Mouse (Mus musculus): ENCODE results near the gene Arhgap30. TPM values are rescaled to one million over a fixed set of nuclear protein-coding genes. Genes with fewer than 3 reads are reported as not detected.

Arhgap30 gene
- polyA plus RNA-seq, 1 experiment from 2014 or later = 0.38 TPM

GRCm38 (mm10) chr1:171432158-171432557 is 43.4 kb downstream of the Arhgap30 start:
- Histone ChIP-seq H3K4me3 (ENCODE audit: low read depth, low read length) (no peak overlapping the region), H3K27ac (ENCODE audit: low read depth, low read length) (no peak overlapping the region), H3K9ac (ENCODE audit: low read length) (no peak overlapping the region), H3K27me3 (ENCODE audit: control insufficient read depth, insufficient read depth, low read length) (peaks cover 9% of the 10 kb centered on the region; the same call in 1 of the 2 replicates), H3K9me3 (ENCODE audit: control insufficient read depth, low read length) (no peaks in the 10 kb centered on the region), H3K4me1 (ENCODE audit: control insufficient read depth, insufficient read depth, low read length) (peaks cover 1% of the 10 kb centered on the region; the same call in 1 of the 2 replicates), H3K4me2 (no peak overlapping the region), H3K36me3 (ENCODE audit: control insufficient read depth, insufficient read depth, low read length) (no peaks in the 10 kb centered on the region)
- WGBS = 91% methylated on average over 5 of the region's 5 CpGs
- no peak for DNase-seq (ENCODE audit: low spot score, missing footprints)
- ATAC-seq (ENCODE audit: low FRiP score) = no peak

GRCm38 (mm10) chr1:171435288-171435814 is 46.6 kb downstream of the Arhgap30 start:
- no peak overlapping the region for H3K27ac ChIP-seq (ENCODE audit: low read depth, low read length)
- peaks cover 9% of the 10 kb centered on the region; the same call in 1 of the 2 replicates for H3K4me1 ChIP-seq (ENCODE audit: control insufficient read depth, insufficient read depth, low read length)
- H3K27me3 ChIP-seq (ENCODE audit: control insufficient read depth, insufficient read depth, low read length) = peaks cover 34% of the 10 kb centered on the region
- no peaks in the 10 kb centered on the region for H3K36me3 ChIP-seq (ENCODE audit: control insufficient read depth, insufficient read depth, low read length)
- H3K4me2 ChIP-seq = no peak overlapping the region
- H3K9ac ChIP-seq (ENCODE audit: low read length) = no peak overlapping the region
- no peak overlapping the region for H3K4me3 ChIP-seq (ENCODE audit: low read depth, low read length)
- no peak for ATAC-seq (ENCODE audit: low FRiP score)
- no peak for DNase-seq (ENCODE audit: low spot score, missing footprints)
- H3K9me3 ChIP-seq (ENCODE audit: control insufficient read depth, low read length) = no peaks in the 10 kb centered on the region
- 72% methylated on average over 7 of the region's 7 CpGs for WGBS

- ATAC-seq (ENCODE audit: low FRiP score) (no peak), DNase-seq (ENCODE audit: low spot score, missing footprints) (no peak)
- H3K4me1 ChIP-seq (ENCODE audit: control insufficient read depth, insufficient read depth, low read length) = peaks cover 9% of the 10 kb centered on the region; the same call in 1 of the 2 replicates
- no peak overlapping the region for H3K4me2 ChIP-seq
- no peak overlapping the region for H3K4me3 ChIP-seq (ENCODE audit: low read depth, low read length)
- 70% methylated on average over 1 of the region's 1 CpGs for WGBS
- no peak overlapping the region for H3K9ac ChIP-seq (ENCODE audit: low read length)
- H3K27me3 ChIP-seq (ENCODE audit: control insufficient read depth, insufficient read depth, low read length) = peaks cover 34% of the 10 kb centered on the region
- H3K36me3 ChIP-seq (ENCODE audit: control insufficient read depth, insufficient read depth, low read length) = no peaks in the 10 kb centered on the region
- no peaks in the 10 kb centered on the region for H3K9me3 ChIP-seq (ENCODE audit: control insufficient read depth, low read length)
- H3K27ac ChIP-seq (ENCODE audit: low read depth, low read length) = no peak overlapping the region
Observed at GRCm38 (mm10) chr1:171435974-171436373, 47.2 kb downstream of the Arhgap30 start.

DNA sequence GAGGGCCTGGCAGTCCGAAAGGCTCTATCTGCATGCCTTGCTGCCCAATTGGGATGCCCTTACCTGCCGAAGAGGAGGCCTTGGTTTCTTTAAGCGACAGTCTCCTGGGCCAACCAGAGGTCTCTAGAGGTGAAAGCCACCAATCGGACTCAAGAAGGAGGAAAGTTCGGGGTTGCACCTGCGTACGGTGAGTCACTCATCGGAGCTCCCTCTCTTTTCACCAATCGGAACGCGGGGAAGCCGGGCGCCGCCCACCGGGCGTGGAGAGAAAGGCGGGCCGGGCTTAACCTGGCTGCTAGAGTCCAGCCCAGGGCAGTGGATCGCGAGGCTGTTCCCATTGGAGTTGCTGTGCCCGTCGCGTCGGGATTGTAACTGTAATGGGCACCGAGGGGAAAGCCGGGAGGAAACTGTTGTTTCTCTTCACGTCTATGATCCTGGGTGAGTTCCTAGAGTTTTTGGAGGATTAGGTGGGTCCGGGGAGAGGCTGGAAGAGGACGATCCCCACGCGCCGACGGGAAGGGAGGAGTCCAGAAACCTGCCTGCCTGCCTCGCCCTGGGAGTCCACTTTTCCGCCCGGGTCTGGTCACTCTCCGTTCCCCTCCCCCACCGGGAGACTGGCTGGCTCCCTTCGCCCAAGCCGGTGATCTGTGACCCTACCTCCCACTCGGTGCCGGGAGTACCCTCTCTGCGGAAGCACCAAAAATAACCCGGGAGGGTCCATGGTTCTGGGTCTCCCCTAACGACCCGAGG is 48.7 kb downstream of the Arhgap30 start, which contains the start of gene F11r:
Gene F11r (plus strand): TSS at position 272 of the 750 bp plus-strand sequence.
- peaks cover 34% of the 10 kb centered on the region for H3K27me3 ChIP-seq (ENCODE audit: control insufficient read depth, insufficient read depth, low read length)
- peaks cover 9% of the 10 kb centered on the region; the same call in 1 of the 2 replicates for H3K4me1 ChIP-seq (ENCODE audit: control insufficient read depth, insufficient read depth, low read length)
- H3K27ac ChIP-seq (ENCODE audit: low read depth, low read length) = no peak within 1 kb of the TSS
- peak within 1 kb of the TSS; percentile 47; the same call in 1 of the 2 replicates for H3K9ac ChIP-seq (ENCODE audit: low read length)
- ATAC-seq (ENCODE audit: low FRiP score) (peak; percentile 59; the same call in 1 of the 2 replicates), DNase-seq (ENCODE audit: low spot score, missing footprints) (peak; percentile 91)
- H3K4me3 ChIP-seq (ENCODE audit: low read depth, low read length) = peak within 1 kb of the TSS; percentile 27
- H3K9me3 ChIP-seq (ENCODE audit: control insufficient read depth, low read length) = no peaks in the 10 kb centered on the region
- H3K4me2 ChIP-seq = peak within 1 kb of the TSS; percentile 46
- WGBS = 1% methylated on average over 46 of the region's 46 CpGs
- no peaks in the 10 kb centered on the region for H3K36me3 ChIP-seq (ENCODE audit: control insufficient read depth, insufficient read depth, low read length)

DNA sequence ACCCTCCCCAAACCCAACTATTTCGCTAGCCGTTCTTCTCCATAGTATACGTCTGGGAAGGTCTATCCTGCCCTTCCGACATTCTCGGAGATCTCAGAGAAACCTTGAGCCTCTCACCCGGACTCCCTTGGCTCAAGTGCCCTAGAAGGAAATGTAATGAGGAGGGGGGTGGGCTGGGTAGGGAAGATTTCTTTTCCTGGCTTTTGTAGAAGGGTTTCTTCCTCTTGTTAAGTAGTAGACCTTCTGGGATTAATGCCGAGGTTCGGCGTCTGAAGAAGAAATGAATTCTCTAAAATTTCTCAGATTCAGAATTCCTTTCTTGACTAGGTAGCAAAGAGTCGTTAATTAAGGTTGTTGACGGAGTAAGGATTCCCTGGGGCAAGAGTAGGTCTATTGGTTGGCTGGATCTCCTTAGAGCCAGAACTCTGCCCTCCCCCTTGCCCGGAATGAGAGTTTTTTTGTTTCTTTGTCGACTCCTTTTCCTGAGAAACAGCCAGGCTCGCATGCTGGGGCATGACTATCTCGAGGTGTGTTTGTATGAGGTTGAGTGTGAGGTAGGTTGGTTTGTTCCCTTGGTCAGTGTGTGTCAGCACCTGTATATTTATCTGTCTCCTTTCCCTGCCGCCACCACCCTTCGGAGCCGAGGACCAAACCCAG is 49.4 kb downstream of the Arhgap30 start:
- H3K36me3 ChIP-seq (ENCODE audit: control insufficient read depth, insufficient read depth, low read length) = no peaks in the 10 kb centered on the region
- peak overlapping the region; percentile 27 for H3K4me3 ChIP-seq (ENCODE audit: low read depth, low read length)
- peaks cover 9% of the 10 kb centered on the region; the same call in 1 of the 2 replicates for H3K4me1 ChIP-seq (ENCODE audit: control insufficient read depth, insufficient read depth, low read length)
- peak overlapping the region; percentile 46 for H3K4me2 ChIP-seq
- WGBS = 6% methylated on average over 18 of the region's 18 CpGs
- H3K9me3 ChIP-seq (ENCODE audit: control insufficient read depth, low read length) = no peaks in the 10 kb centered on the region
- DNase-seq (ENCODE audit: low spot score, missing footprints) = peak; percentile 92
- no peak overlapping the region for H3K27ac ChIP-seq (ENCODE audit: low read depth, low read length)
- peak overlapping the region; percentile 47; the same call in 1 of the 2 replicates for H3K9ac ChIP-seq (ENCODE audit: low read length)
- peak; percentile 51; the same call in 1 of the 2 replicates for ATAC-seq (ENCODE audit: low FRiP score)
- peaks cover 34% of the 10 kb centered on the region for H3K27me3 ChIP-seq (ENCODE audit: control insufficient read depth, insufficient read depth, low read length)

DNA sequence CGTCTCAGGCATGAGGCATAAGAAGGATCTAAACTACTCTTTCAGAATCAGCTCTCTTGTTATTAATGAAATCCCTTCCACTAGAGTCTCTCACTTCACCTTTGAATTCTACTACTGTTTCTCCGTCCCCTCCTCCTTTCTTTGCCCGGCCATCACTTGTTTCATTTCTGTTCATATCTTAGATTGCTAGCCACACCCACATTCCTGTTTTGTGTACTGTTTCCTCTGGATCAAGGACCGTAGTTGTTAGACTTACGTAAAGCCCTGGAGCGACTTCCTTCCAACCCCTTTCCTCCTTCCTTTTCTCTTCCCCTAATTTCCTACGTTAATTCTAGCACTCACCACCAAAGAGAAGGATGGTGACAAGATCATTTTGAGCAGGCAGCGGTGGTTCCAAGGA is 50.3 kb downstream of the Arhgap30 start:
- H3K4me3 ChIP-seq (ENCODE audit: low read depth, low read length) = no peak overlapping the region
- H3K9ac ChIP-seq (ENCODE audit: low read length) = no peak overlapping the region
- peaks cover 9% of the 10 kb centered on the region; the same call in 1 of the 2 replicates for H3K4me1 ChIP-seq (ENCODE audit: control insufficient read depth, insufficient read depth, low read length)
- no peak overlapping the region for H3K27ac ChIP-seq (ENCODE audit: low read depth, low read length)
- ATAC-seq (ENCODE audit: low FRiP score) (no peak), DNase-seq (ENCODE audit: low spot score, missing footprints) (no peak)
- H3K9me3 ChIP-seq (ENCODE audit: control insufficient read depth, low read length) = 0 out of 2 replicates have a peak, but pooled peaks cover 3% of the 10 kb centered on the region
- no peaks in the 10 kb centered on the region for H3K36me3 ChIP-seq (ENCODE audit: control insufficient read depth, insufficient read depth, low read length)
- H3K27me3 ChIP-seq (ENCODE audit: control insufficient read depth, insufficient read depth, low read length) = peaks cover 34% of the 10 kb centered on the region
- whole genome bisulfite sequencing = 53% methylated on average over 8 of the region's 8 CpGs
- H3K4me2 ChIP-seq = no peak overlapping the region

GRCm38 (mm10) chr1:171440025-171440725 is 51.4 kb downstream of the Arhgap30 start:
- Histone ChIP-seq H3K4me1 (ENCODE audit: control insufficient read depth, insufficient read depth, low read length) (peaks cover 9% of the 10 kb centered on the region; the same call in 1 of the 2 replicates), H3K4me2 (no peak overlapping the region), H3K9ac (ENCODE audit: low read length) (no peak overlapping the region), H3K4me3 (ENCODE audit: low read depth, low read length) (no peak overlapping the region), H3K27me3 (ENCODE audit: control insufficient read depth, insufficient read depth, low read length) (peaks cover 34% of the 10 kb centered on the region), H3K27ac (ENCODE audit: low read depth, low read length) (no peak overlapping the region), H3K36me3 (ENCODE audit: control insufficient read depth, insufficient read depth, low read length) (no peaks in the 10 kb centered on the region), H3K9me3 (ENCODE audit: control insufficient read depth, low read length) (0 out of 2 replicates have a peak, but pooled peaks cover 4% of the 10 kb centered on the region)
- DNase-seq (ENCODE audit: low spot score, missing footprints) = no peak
- ATAC-seq (ENCODE audit: low FRiP score) = no peak
- WGBS = 60% methylated on average over 9 of the region's 9 CpGs

DNA sequence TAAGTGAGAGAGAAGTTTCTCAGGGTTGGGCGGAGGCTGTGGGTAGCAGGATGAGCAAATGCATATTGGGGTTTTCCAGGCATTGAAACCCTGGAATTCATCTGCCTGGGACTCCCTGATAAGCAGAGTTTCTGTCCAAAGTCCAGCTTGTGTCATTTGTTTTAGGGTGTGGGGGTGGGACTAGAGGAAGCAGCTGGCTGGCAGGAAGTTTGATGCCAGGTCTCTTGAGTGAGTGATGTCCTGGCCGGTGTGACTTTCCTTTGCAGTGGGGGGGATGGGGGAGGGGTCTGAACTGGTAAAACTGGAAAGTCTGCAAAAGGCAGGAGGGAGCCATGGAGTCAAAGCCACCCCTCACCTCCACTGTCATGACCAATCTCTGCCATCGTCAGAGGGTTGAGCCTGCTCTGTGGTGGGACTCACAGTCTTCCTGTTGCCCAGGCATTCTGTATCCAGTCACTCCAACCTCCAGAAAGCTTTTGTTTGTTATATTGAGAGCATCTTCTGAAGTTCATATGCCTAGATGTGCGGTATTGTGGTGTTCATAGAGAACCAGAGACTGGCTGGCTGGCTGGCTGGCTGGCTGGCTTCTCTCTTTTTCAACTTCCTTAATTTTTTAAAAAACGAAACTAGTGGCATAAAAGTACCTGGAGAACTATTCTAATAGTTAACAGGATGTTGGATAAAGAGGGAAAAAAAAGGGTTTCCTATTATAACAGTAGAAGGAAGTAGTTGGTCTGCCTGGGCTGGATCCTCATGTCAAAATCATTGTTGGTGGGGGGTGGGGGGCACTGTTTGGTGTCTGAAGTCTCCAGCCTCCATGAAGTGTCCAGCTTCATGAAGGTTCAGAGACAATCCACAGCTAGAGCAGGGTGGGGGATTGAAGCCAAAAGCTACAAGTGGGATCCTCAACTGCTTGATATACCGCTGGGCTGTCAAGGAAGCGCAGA is 53.0 kb downstream of the Arhgap30 start:
- Histone ChIP-seq H3K4me2 (no peak overlapping the region), H3K4me1 (ENCODE audit: control insufficient read depth, insufficient read depth, low read length) (peaks cover 9% of the 10 kb centered on the region; the same call in 1 of the 2 replicates), H3K9ac (ENCODE audit: low read length) (no peak overlapping the region), H3K9me3 (ENCODE audit: control insufficient read depth, low read length) (0 out of 2 replicates have a peak, but pooled peaks cover 4% of the 10 kb centered on the region), H3K4me3 (ENCODE audit: low read depth, low read length) (no peak overlapping the region), H3K27me3 (ENCODE audit: control insufficient read depth, insufficient read depth, low read length) (peaks cover 28% of the 10 kb centered on the region), H3K27ac (ENCODE audit: low read depth, low read length) (no peak overlapping the region), H3K36me3 (ENCODE audit: control insufficient read depth, insufficient read depth, low read length) (no peaks in the 10 kb centered on the region)
- no peak for ATAC-seq (ENCODE audit: low FRiP score)
- no peak for DNase-seq (ENCODE audit: low spot score, missing footprints)
- 63% methylated on average over 7 of the region's 7 CpGs for WGBS

Measured in midbrain, embryonic 11.5 days (tissue).